Mouse (Mus musculus) heart, adult 2 months (tissue): ENCODE results near the gene Arpc5. TPM values are rescaled to one million over a fixed set of nuclear protein-coding genes. Genes with fewer than 3 reads are reported as not detected.
"Not testable (repeated sequence)": the region's sequence is repeated elsewhere in the genome, so short reads cannot be mapped to it uniquely, and the experiment has no call there.

ENCODE experiments used
- DNase-seq, 2 experiments: peaks; one replicate each; pipeline ENCODE4 v3.0.0; 2021
- H3K27ac ChIP-seq: fragments of 200-600 bp; 2 replicates; pipeline ENCODE4 v1.8.1; 2022
- H3K27me3 ChIP-seq: fragments of 200-500 bp; 2 replicates; pipeline ENCODE4 v1.6.1; 2012; ENCODE audit warnings: mild to moderate bottlenecking, low read length, inconsistent platforms, mixed read lengths; ENCODE audit not compliant: control insufficient read depth, insufficient read depth
- H3K36me3 ChIP-seq: fragments of 200-500 bp; 2 replicates; pipeline ENCODE4 v1.6.1; 2012; ENCODE audit warnings: low read length, inconsistent platforms; ENCODE audit not compliant: control insufficient read depth, insufficient read depth
- H3K4me1 ChIP-seq: fragments of 200-500 bp; 2 replicates; pipeline ENCODE4 v1.6.1; 2011; ENCODE audit warnings: low read length; ENCODE audit not compliant: control insufficient read depth, insufficient read depth
- H3K4me3 ChIP-seq: fragments of 200-600 bp; 2 replicates; pipeline ENCODE4 v1.8.1; 2022
- H3K79me2 ChIP-seq: fragments of 200-500 bp; replicated peaks from 2 replicates; pipeline ENCODE4 v1.6.1; 2012; ENCODE audit warnings: mild to moderate bottlenecking, inconsistent platforms, low read length, moderate library complexity, mixed read lengths; ENCODE audit not compliant: control insufficient read depth, insufficient read depth
- H3K9ac ChIP-seq: fragments of 200-500 bp; 2 replicates; pipeline ENCODE4 v1.6.1; 2012; ENCODE audit warnings: low read depth, mild to moderate bottlenecking, control low read depth, inconsistent platforms, low read length, mixed read lengths
- CTCF ChIP-seq: fragments of 200-600 bp; IDR thresholded peaks from 2 replicates; pipeline ENCODE4 v1.8.1; 2022; ENCODE audit warnings: antibody characterized with exemption, mild to moderate bottlenecking, moderate library complexity
- EP300 ChIP-seq: fragments of 200-500 bp; IDR thresholded peaks from 2 replicates; pipeline ENCODE4 v1.6.1; 2011; ENCODE audit warnings: low read depth, low read length, control low read depth; ENCODE audit not compliant: insufficient read depth
- POLR2A ChIP-seq: fragments of 200-500 bp; IDR thresholded peaks from 2 replicates; pipeline ENCODE4 v1.6.1; 2011; ENCODE audit warnings: mild to moderate bottlenecking, low read depth, low read length, control low read depth; ENCODE audit not compliant: insufficient read depth
- WGBS: fragments of 180-500 bp; shearing (Covaris S2); methylation state at CpG from one replicate; pipeline ENCODE4 v1.1.7; 2018; 5-methylcytosine and 5-hydroxymethylcytosine counted together
- intact Hi-C: fragments of 180-260 bp; cut with DNase I; formaldehyde crosslinking; loops from one replicate; pipeline ENCODE4 v1.15.1; 2025
- polyA plus RNA-seq: library from polyadenylated mRNA; depleted of rRNA; stranded (reverse); fragments of >200 nt; gene quantifications from 2 replicates; pipeline ENCODE4 v1.2.3, GENCODE M21; 2012
- total RNA-seq, 2 experiments: library from RNA; stranded (reverse); gene quantifications; 2 replicates each; pipeline ENCODE4 v1.2.3; 2021

Gene Arpc5
- total and polyA plus RNA-seq, 3 experiments: 23.6 to 27.7 (median 26.4) TPM

GRCm38 (mm10) chr1:152767749-152768488 is 1.6 kb downstream of the Arpc5 start:
- Histone ChIP-seq H3K27ac (peak overlapping the region; percentile 93), H3K4me1 (peaks cover 1% of the 10 kb centered on the region; the same call in 1 of the 2 replicates), H3K27me3 (no peaks in the 10 kb centered on the region), H3K79me2 (0 out of 2 replicates have a peak, but pooled peaks cover 1% of the 10 kb centered on the region), H3K4me3 (peak overlapping the region; percentile 80), H3K9ac (no peak overlapping the region), H3K36me3 (peaks cover 16% of the 10 kb centered on the region)
- DNase-seq: peak; percentile 79 to 84
- TF ChIP-seq EP300 (no peak), POLR2A (peak; percentile 23; the same call in 1 of the 2 replicates), CTCF (peak; percentile 93)
- intact Hi-C loops: loop anchor here (1.0 to 5.0 kb wide), 3 partner anchors 41 to 243 kb away; partner anchors contain the start of gene Smg7
- 8% methylated on average over 5 of the region's 5 CpGs for WGBS

GRCm38 (mm10) chr1:152771016-152771415 is 4.7 kb downstream of the Arpc5 start:
- Histone ChIP-seq H3K36me3 (peaks cover 19% of the 10 kb centered on the region), H3K9ac (no peak overlapping the region), H3K27ac (no peak overlapping the region), H3K27me3 (no peaks in the 10 kb centered on the region), H3K4me3 (no peak overlapping the region), H3K79me2 (0 out of 2 replicates have a peak, but pooled peaks cover 1% of the 10 kb centered on the region), H3K4me1 (peaks cover 1% of the 10 kb centered on the region; the same call in 1 of the 2 replicates)
- intact Hi-C loops: no loop called here
- TF ChIP-seq EP300: no peak
- TF ChIP-seq CTCF: no peak
- TF ChIP-seq POLR2A: no peak
- DNase-seq: no peak
- WGBS: 76% methylated on average over 9 of the region's 9 CpGs

- H3K36me3 ChIP-seq: peaks cover 10% of the 10 kb centered on the region
- H3K4me3 ChIP-seq, intact Hi-C loops, H3K9ac ChIP-seq, H3K4me1 ChIP-seq, H3K27ac ChIP-seq, H3K79me2 ChIP-seq, H3K27me3 ChIP-seq: not testable (repeated sequence)
- WGBS: 74% methylated on average over 3 of the region's 3 CpGs
- peak in 1 of 2 experiments; percentile 12 for DNase-seq
Measured at GRCm38 (mm10) chr1:152774601-152775000, 8.3 kb downstream of the Arpc5 start.

- 0 out of 2 replicates have a peak, but pooled peaks have one; percentile 23 for TF ChIP-seq EP300
- TF ChIP-seq CTCF: peak; percentile 93
- TF ChIP-seq POLR2A: no peak
Measured at GRCm38 (mm10) chr1:152779071-152779737, 12.9 kb downstream of the Arpc5 start.

GRCm38 (mm10) chr1:152784620-152785019 is 18.3 kb downstream of the Arpc5 start:
- H3K79me2 ChIP-seq: no peaks in the 10 kb centered on the region
- DNase-seq: no peak
- no peak overlapping the region for H3K4me3 ChIP-seq
- 94% methylated on average over 8 of the region's 8 CpGs for WGBS
- H3K36me3 ChIP-seq: no peaks in the 10 kb centered on the region
- no peak overlapping the region for H3K9ac ChIP-seq
- no peaks in the 10 kb centered on the region for H3K27me3 ChIP-seq
- H3K27ac ChIP-seq: no peak overlapping the region
- intact Hi-C loops: no loop called here
- no peaks in the 10 kb centered on the region for H3K4me1 ChIP-seq
- TF ChIP-seq EP300 (no peak), CTCF (no peak), POLR2A (no peak)

More at GRCm38 (mm10) chr1:152779071-152779737, 12.9 kb downstream of the Arpc5 start:
- no peak overlapping the region for H3K27ac ChIP-seq
- no peaks in the 10 kb centered on the region for H3K36me3 ChIP-seq
- intact Hi-C loops: no loop called here
- 13% methylated on average over 10 of the region's 10 CpGs for WGBS
- H3K79me2 ChIP-seq: no peaks in the 10 kb centered on the region
- DNase-seq: peak; percentile 80 to 84
- no peak overlapping the region for H3K4me3 ChIP-seq
- no peaks in the 10 kb centered on the region for H3K27me3 ChIP-seq
- H3K9ac ChIP-seq: no peak overlapping the region
- H3K4me1 ChIP-seq: no peaks in the 10 kb centered on the region; the same call in 1 of the 2 replicates

- H3K27me3 ChIP-seq, DNase-seq, H3K79me2 ChIP-seq, H3K4me1 ChIP-seq, intact Hi-C loops, H3K4me3 ChIP-seq, H3K36me3 ChIP-seq, H3K9ac ChIP-seq, H3K27ac ChIP-seq: not testable (repeated sequence)
- 75% methylated on average over 3 of the region's 3 CpGs for WGBS
Measured at GRCm38 (mm10) chr1:152785446-152785845, 19.1 kb downstream of the Arpc5 start.
